Comparison of ENCODE assay signal across 1 mouse cellular context in genomic region chr2:71878943-71879342, GRCm38 (mm10).
TF ChIP-seq lines count a peak whose summit lies in the region.

No protein-coding gene starts in this region.

TF ChIP-seq in MEL, 35 proteins besides CTCF, POLR2A, EP300 and RAD21 (continued from another document):
- TF ChIP-seq POLR2AphosphoS5 (IDR thresholded peaks at IDR 0.05; ENCODE audit: borderline replicate concordance, low read depth, low read length), result no peak
- no peak for TF ChIP-seq TAL1 (IDR thresholded peaks at IDR 0.05; ENCODE audit: low read length)
- no peak for TF ChIP-seq SMC3 (IDR thresholded peaks at IDR 0.05; ENCODE audit: low read depth, low read length)
- TF ChIP-seq TBP (IDR thresholded peaks at IDR 0.05; ENCODE audit: low read depth, low read length), result no peak
- TF ChIP-seq GATA1 (IDR thresholded peaks at IDR 0.05; ENCODE audit: low read depth, low read length), result peak; percentile 82
- TF ChIP-seq MAFK (IDR thresholded peaks at IDR 0.05; ENCODE audit: borderline replicate concordance, low read depth, low read length), result peak; percentile 41; the same call in 1 of the 2 replicates
- TF ChIP-seq CHD1 (IDR thresholded peaks at IDR 0.05; ENCODE audit: low read depth, low read length), result no peak
- no peak for TF ChIP-seq USF2 (IDR thresholded peaks at IDR 0.05; ENCODE audit: borderline replicate concordance in 1 of 2, insufficient read depth in 1 of 2, low read depth in 1 of 2, low read length in 2 of 2)
- peak; percentile 58 for TF ChIP-seq ZNF384 (IDR thresholded peaks at IDR 0.05; ENCODE audit: low read depth, low read length)
- TF ChIP-seq SIN3A (IDR thresholded peaks at IDR 0.05; ENCODE audit: low read length), result 0 out of 2 replicates have a peak, but pooled peaks have one; percentile 12
- TF ChIP-seq POLR2AphosphoS2 (IDR thresholded peaks at IDR 0.05; ENCODE audit: low read length), result no peak
- TF ChIP-seq NELFE (IDR thresholded peaks at IDR 0.05; ENCODE audit: low read depth, low read length), result no peak
